Mouse (Mus musculus) mesoderm, embryonic 11.5 days (tissue): ENCODE measurements around the gene Tti1.
A peak's percentile ranks its signal among the peaks of the same experiment; 100 is the strongest.
"Not testable (repeated sequence)": the region's sequence is repeated elsewhere in the genome, so short reads cannot be mapped to it uniquely, and the experiment has no call there.

Source experiments
- DNase-seq: peaks from one replicate; pipeline ENCODE4 v3.0.0-alpha.2; 2012; ENCODE audit warnings: low read depth, low spot score

Gene Tti1

GRCm38 (mm10) chr2:158028354-158028863 lies at the start of gene Tti1, which contains the start of gene Rprd1b:
Gene Tti1, minus strand, starts transcription at chr2:158028433.
Gene Rprd1b, plus strand, starts transcription at chr2:158028497.
- peak; percentile 96 for DNase-seq

GRCm38 (mm10) chr2:158077981-158078380 lies 49.7 kb upstream of the Tti1 start:
- DNase-seq: no peak

- DNase-seq: no peak
Observed at GRCm38 (mm10) chr2:158076690-158077089, 48.5 kb upstream of the Tti1 start.

- no peak for DNase-seq
Observed at GRCm38 (mm10) chr2:158074835-158075234, 46.6 kb upstream of the Tti1 start.

GRCm38 (mm10) chr2:158071633-158071995 lies 43.4 kb upstream of the Tti1 start:
- no peak for DNase-seq

- DNase-seq: no peak
Observed at GRCm38 (mm10) chr2:158070885-158071632, 42.8 kb upstream of the Tti1 start.

- DNase-seq: no peak
Observed at GRCm38 (mm10) chr2:158068444-158068971, 40.3 kb upstream of the Tti1 start.

GRCm38 (mm10) chr2:158067260-158067824 lies 39.1 kb upstream of the Tti1 start:
- DNase-seq: no peak

- no peak for DNase-seq
Observed at GRCm38 (mm10) chr2:158066456-158066855, 38.2 kb upstream of the Tti1 start.

- DNase-seq: no peak
Observed at GRCm38 (mm10) chr2:158065064-158065463, 36.8 kb upstream of the Tti1 start.

GRCm38 (mm10) chr2:158064571-158065048 lies 36.4 kb upstream of the Tti1 start:
- DNase-seq: no peak

- DNase-seq: no peak
Observed at GRCm38 (mm10) chr2:158063036-158063435, 34.8 kb upstream of the Tti1 start.

GRCm38 (mm10) chr2:158059666-158060105 lies 31.5 kb upstream of the Tti1 start:
- peak; percentile 37 for DNase-seq

- no peak for DNase-seq
Observed at GRCm38 (mm10) chr2:158058534-158058933, 30.3 kb upstream of the Tti1 start.

- no peak for DNase-seq
Observed at GRCm38 (mm10) chr2:158057030-158057429, 28.8 kb upstream of the Tti1 start.

- not testable (repeated sequence) for DNase-seq
Observed at GRCm38 (mm10) chr2:158055383-158055782, 27.1 kb upstream of the Tti1 start.

GRCm38 (mm10) chr2:158054596-158054995 lies 26.4 kb upstream of the Tti1 start:
- DNase-seq: no peak

GRCm38 (mm10) chr2:158050116-158050515 lies 21.9 kb upstream of the Tti1 start:
- DNase-seq: no peak

- no peak for DNase-seq
Observed at GRCm38 (mm10) chr2:158048718-158049117, 20.5 kb upstream of the Tti1 start.

GRCm38 (mm10) chr2:158047903-158048302 lies 19.7 kb upstream of the Tti1 start:
- peak; percentile 67 for DNase-seq

- no peak for DNase-seq
Observed at GRCm38 (mm10) chr2:158046186-158046585, 18.0 kb upstream of the Tti1 start.

- DNase-seq: no peak
Observed at GRCm38 (mm10) chr2:158043504-158043903, 15.3 kb upstream of the Tti1 start.

- DNase-seq: no peak
Observed at GRCm38 (mm10) chr2:158040396-158040795, 12.2 kb upstream of the Tti1 start.
